In genomic region chr2:176708051-176708450, GRCm38 (mm10) we compare ENCODE assay signal across 8 mouse cellular contexts. TPM values are rescaled to one million over a fixed set of nuclear protein-coding genes. Genes with fewer than 3 reads are reported as not detected.
A peak's percentile ranks its signal among the peaks of the same experiment; 100 is the strongest.
DNase-seq lines count a peak whose midpoint lies in the region; ATAC-seq and TF ChIP-seq lines count a peak whose summit lies in the region.
"Not testable (repeated sequence)": the region's sequence is repeated elsewhere in the genome, so short reads cannot be mapped to it uniquely, and the experiment has no call there.

Gm14305 (plus strand) TSS chr2:176708328.

- POLR2A ChIA-PET in Patski (lab: Charles Lee), result not testable (repeated sequence)

- not testable (repeated sequence) for H3K9me3 ChIP-seq in hindbrain, embryonic 16.5 days (ENCODE audit: control insufficient read depth, low read length); liver, embryonic 12.5 days (replicated peaks); midbrain, embryonic 16.5 days (replicated peaks; ENCODE audit: control insufficient read depth, low read length, poor library complexity, severe bottlenecking); stomach, embryonic 15.5 days

- not testable (repeated sequence) for DNase-seq in Patski (ENCODE audit: low read depth, low spot score)
- peak; percentile 45 for DNase-seq in layer of hippocampus, adult 9-10 months (ENCODE audit: low spot score)

- peak within 1 kb of the TSS; percentile 41 for H3K4me2 ChIP-seq in hindbrain, embryonic 16.5 days (ENCODE audit: low read length)
- peak within 1 kb of the TSS; percentile 57 for H3K4me2 ChIP-seq in liver, embryonic 12.5 days
- peak within 1 kb of the TSS; percentile 42 for H3K4me2 ChIP-seq in midbrain, embryonic 16.5 days (ENCODE audit: low read length)
- H3K4me2 ChIP-seq in stomach, embryonic 15.5 days, result peak within 1 kb of the TSS; percentile 37

- H3K36me3 ChIP-seq in hindbrain, embryonic 16.5 days (ENCODE audit: control insufficient read depth, insufficient read depth, low read length); liver, embryonic 12.5 days; midbrain, embryonic 16.5 days (ENCODE audit: control insufficient read depth, insufficient read depth, low read length); stomach, embryonic 15.5 days: not testable (repeated sequence)

- not testable (repeated sequence) for H3K27ac ChIP-seq in cortical plate, adult 2 months (ENCODE audit: insufficient read depth, low read length); hindbrain, embryonic 16.5 days (ENCODE audit: low read depth, low read length); liver, embryonic 12.5 days; midbrain, embryonic 16.5 days (ENCODE audit: low read length); stomach, embryonic 15.5 days

- in situ Hi-C loops in Patski (cut with MboI; ENCODE audit: low pct_unique_long_range_greater_than_20kb), result not testable (repeated sequence)

- ATAC-seq in Patski; granulocyte monocyte progenitor cell, adult 5-6 weeks (replicated peaks; ENCODE audit: poor library complexity, severe bottlenecking); hindbrain, embryonic 16.5 days; liver, embryonic 12.5 days; midbrain, embryonic 16.5 days; stomach, embryonic 15.5 days (ENCODE audit: insufficient read depth, low FRiP score, low read depth): not testable (repeated sequence)

- H3K9ac ChIP-seq in hindbrain, embryonic 16.5 days (ENCODE audit: low read depth, low read length), result peak within 1 kb of the TSS; percentile 35; the same call in 1 of the 2 replicates
- H3K9ac ChIP-seq in liver, embryonic 12.5 days, result peak within 1 kb of the TSS; percentile 39; the same call in 1 of the 2 replicates
- H3K9ac ChIP-seq in midbrain, embryonic 16.5 days (ENCODE audit: low read depth, low read length), result 0 out of 2 replicates have a peak within 1 kb of the TSS, but pooled peaks have one; percentile 25
- not testable (repeated sequence) for H3K9ac ChIP-seq in stomach, embryonic 15.5 days

- H3K4me1 ChIP-seq in cortical plate, adult 2 months (ENCODE audit: control insufficient read depth, insufficient read depth, low read length); hindbrain, embryonic 16.5 days (ENCODE audit: control insufficient read depth, insufficient read depth, low read depth, low read length); liver, embryonic 12.5 days; midbrain, embryonic 16.5 days (ENCODE audit: control insufficient read depth, insufficient read depth, low read length); stomach, embryonic 15.5 days: not testable (repeated sequence)

- not testable (repeated sequence) for TF ChIP-seq CTCF in Patski (IDR thresholded peaks at IDR 0.05); cortical plate, adult 2 months (IDR thresholded peaks at IDR 0.05; ENCODE audit: extremely low read depth, insufficient read depth, low read length)

- H3K27me3 ChIP-seq in Patski; hindbrain, embryonic 16.5 days (replicated peaks; ENCODE audit: control insufficient read depth, insufficient read depth, low read length); liver, embryonic 12.5 days (replicated peaks); midbrain, embryonic 16.5 days (ENCODE audit: control insufficient read depth, insufficient read depth, low read depth, low read length); stomach, embryonic 15.5 days (replicated peaks): not testable (repeated sequence)

- CTCF ChIA-PET in Patski (lab: Charles Lee), result not testable (repeated sequence)

- not testable (repeated sequence) for TF ChIP-seq POLR2A in cortical plate, adult 2 months (IDR thresholded peaks at IDR 0.05; ENCODE audit: extremely low read depth, insufficient read depth, low read length)

- H3K4me3 ChIP-seq in cortical plate, adult 2 months (ENCODE audit: insufficient read depth, low read length), result peak within 1 kb of the TSS; percentile 78
- H3K4me3 ChIP-seq in hindbrain, embryonic 16.5 days (ENCODE audit: low read length), result peak within 1 kb of the TSS; percentile 46
- H3K4me3 ChIP-seq in liver, embryonic 12.5 days, result peak within 1 kb of the TSS; percentile 58
- peak within 1 kb of the TSS; percentile 44 for H3K4me3 ChIP-seq in midbrain, embryonic 16.5 days (ENCODE audit: low read depth, low read length)
- peak within 1 kb of the TSS; percentile 47 for H3K4me3 ChIP-seq in stomach, embryonic 15.5 days (replicated peaks)

- 0% methylated on average over 3 of the region's 6 CpGs for WGBS in hindbrain, embryonic 16.5 days
- 2% methylated on average over 4 of the region's 6 CpGs for WGBS in liver, embryonic 12.5 days (ENCODE audit: insufficient replicate concordance)
- 0% methylated on average over 1 of the region's 6 CpGs for WGBS in midbrain, embryonic 16.5 days
- WGBS in stomach, embryonic 15.5 days, result 0% methylated on average over 2 of the region's 6 CpGs

RNA-seq across cellular contexts. Expression of gene Gm14305, which starts in this region (rescaled TPM):
- 22.3 TPM for polyA plus RNA-seq in Patski (2021)
- polyA plus RNA-seq in cortical plate, adult 2 months (2012; rRNA removed), result 46.8 and 53.5 TPM in 2 replicates
- total RNA-seq in granulocyte monocyte progenitor cell, adult 5-6 weeks (2014; fragmentation: Nextera tagmentation), result 12.9 and 22.2 TPM in 2 replicates
- total RNA-seq in granulocyte monocyte progenitor cell, adult 5-6 weeks (2017), result 22.5 and 24.1 TPM in 2 replicates
- 45.4 and 45.5 TPM in 2 replicates for polyA plus RNA-seq in hindbrain, embryonic 16.5 days (2015; fragmentation: Nextera tagmentation; extraction: Ambion mirVana)
- polyA plus RNA-seq in liver, embryonic 12.5 days (2016; fragmentation: Nextera tagmentation; extraction: Ambion mirVana), result 7.4 and 7.8 TPM in 2 replicates
- 34.2 and 41.0 TPM in 2 replicates for polyA plus RNA-seq in midbrain, embryonic 16.5 days (2015; fragmentation: Nextera tagmentation; extraction: Ambion mirVana)
- polyA plus RNA-seq in stomach, embryonic 15.5 days (2015; fragmentation: Nextera tagmentation; extraction: Ambion mirVana), result 29.6 and 30.6 TPM in 2 replicates
